Mouse (Mus musculus) cortical plate, adult 2 months (tissue): ENCODE results near the gene Fmo3. TPM values are rescaled to one million over a fixed set of nuclear protein-coding genes. Genes with fewer than 3 reads are reported as not detected.

Experiments
- H3K27ac ChIP-seq: fragments of 200-500 bp; 2 replicates; pipeline ENCODE4 v1.5.1; 2012; ENCODE audit warnings: low read length, control low read depth, inconsistent platforms; ENCODE audit not compliant: insufficient read depth
- H3K4me1 ChIP-seq: fragments of 200-500 bp; 2 replicates; pipeline ENCODE4 v1.6.1; 2011; ENCODE audit warnings: low read length; ENCODE audit not compliant: control insufficient read depth, insufficient read depth
- H3K4me3 ChIP-seq: fragments of 200-500 bp; 2 replicates; pipeline ENCODE4 v1.5.1; 2011; ENCODE audit warnings: mild to moderate bottlenecking, low read length, control low read depth; ENCODE audit not compliant: insufficient read depth
- CTCF ChIP-seq: fragments of 200-500 bp; IDR thresholded peaks from 2 replicates; pipeline ENCODE4 v1.5.1; 2011; ENCODE audit warnings: mild to moderate bottlenecking, control low read depth, low read length; ENCODE audit not compliant: insufficient read depth; ENCODE audit errors: extremely low read depth
- POLR2A ChIP-seq: fragments of 200-500 bp; IDR thresholded peaks from 2 replicates; pipeline ENCODE4 v1.6.1; 2011; ENCODE audit warnings: mild to moderate bottlenecking, low read length, control low read depth; ENCODE audit not compliant: insufficient read depth; ENCODE audit errors: extremely low read depth
- polyA plus RNA-seq: library from polyadenylated mRNA; depleted of rRNA; stranded (reverse); fragments of >200 nt; gene quantifications from 2 replicates; pipeline ENCODE4 v1.2.3, GENCODE M21; 2012; rRNA removed

Gene Fmo3
- polyA plus RNA-seq, 1 experiment = not detected

- H3K4me3 ChIP-seq = no peak overlapping the region
- TF ChIP-seq POLR2A = no peak
- no peak for TF ChIP-seq CTCF
- H3K4me1 ChIP-seq = peaks cover 3% of the 10 kb centered on the region
- no peak overlapping the region for H3K27ac ChIP-seq
Observed at GRCm38 (mm10) chr1:162932386-162932785, 51.9 kb downstream of the Fmo3 start.

DNA sequence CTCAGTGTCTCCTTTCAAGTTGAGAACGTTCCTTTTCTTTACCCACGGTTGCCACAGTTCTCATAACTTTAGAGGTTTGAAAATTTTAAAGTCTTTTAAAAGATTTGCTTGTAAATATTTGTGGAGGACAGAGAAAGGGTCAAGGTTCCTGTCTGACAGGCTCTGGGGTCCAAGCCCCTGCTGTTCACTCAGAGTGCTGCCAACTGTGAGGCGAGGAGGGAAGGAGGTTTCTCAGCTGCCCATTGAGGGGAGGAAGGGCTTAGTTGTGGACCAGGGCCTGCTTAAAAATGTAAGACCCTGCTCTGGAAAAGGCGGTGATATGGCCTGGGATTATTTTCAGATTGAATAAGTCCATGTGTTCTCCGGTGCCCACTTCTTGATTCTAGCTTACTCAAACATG is 52.4 kb downstream of the Fmo3 start:
- peaks cover 3% of the 10 kb centered on the region for H3K4me1 ChIP-seq
- no peak overlapping the region for H3K27ac ChIP-seq
- TF ChIP-seq POLR2A (no peak), CTCF (no peak)
- H3K4me3 ChIP-seq = no peak overlapping the region

DNA sequence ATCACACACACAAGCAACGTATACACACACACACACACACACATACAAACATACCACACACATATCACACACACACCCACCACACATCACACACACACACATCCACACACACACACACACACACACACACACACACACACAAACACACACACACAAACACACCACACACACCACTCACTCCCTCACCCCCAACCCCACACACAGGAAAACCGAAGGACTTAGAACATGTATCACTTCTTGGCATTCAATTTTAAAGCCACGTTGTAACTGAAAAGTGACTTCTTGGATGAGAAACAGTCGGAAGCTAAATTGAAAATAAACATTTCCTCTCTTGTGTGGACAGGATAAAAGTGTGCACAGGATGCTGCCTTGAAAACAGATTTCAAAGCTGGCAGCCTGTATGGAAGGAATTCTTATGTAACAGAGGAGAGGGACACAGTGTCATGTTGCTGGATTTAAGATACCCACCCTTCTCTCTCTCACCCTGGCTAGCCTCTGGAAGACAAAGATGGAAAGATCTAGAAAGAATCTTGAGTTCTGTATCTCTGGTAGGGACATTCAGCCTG is 52.9 kb downstream of the Fmo3 start:
- Histone ChIP-seq H3K4me1 (peaks cover 3% of the 10 kb centered on the region), H3K4me3 (no peak overlapping the region), H3K27ac (no peak overlapping the region; the same call in 1 of the 2 replicates)
- TF ChIP-seq POLR2A (no peak), CTCF (no peak)

- Histone ChIP-seq H3K4me1 (peaks cover 3% of the 10 kb centered on the region), H3K4me3 (no peak overlapping the region), H3K27ac (no peak overlapping the region)
- TF ChIP-seq POLR2A (no peak), CTCF (no peak)
Observed at GRCm38 (mm10) chr1:162930631-162931030, 53.7 kb downstream of the Fmo3 start.

- Histone ChIP-seq H3K27ac (no peak overlapping the region), H3K4me3 (no peak overlapping the region), H3K4me1 (peaks cover 3% of the 10 kb centered on the region)
- TF ChIP-seq CTCF (no peak), POLR2A (no peak)
Observed at GRCm38 (mm10) chr1:162929146-162929545, 55.2 kb downstream of the Fmo3 start.

DNA sequence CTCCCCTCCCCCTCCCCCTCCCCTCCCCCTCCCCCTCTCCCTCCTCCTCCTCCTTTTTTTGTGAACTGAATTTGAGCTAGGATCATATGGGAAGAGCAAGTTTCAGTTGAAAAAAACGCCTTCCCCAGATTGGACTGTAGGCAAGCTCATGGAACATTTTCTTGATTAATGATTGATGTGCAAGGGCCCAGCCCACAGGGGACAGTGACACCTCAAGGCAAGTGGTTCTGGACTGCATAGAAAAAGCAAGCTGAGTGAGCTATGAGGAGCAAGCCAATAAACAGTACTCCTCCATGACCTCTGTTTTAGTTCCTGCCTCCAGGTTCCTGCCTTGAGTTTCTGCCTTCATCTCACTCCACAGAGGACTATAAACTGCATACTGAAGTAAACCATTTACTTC is 59.2 kb downstream of the Fmo3 start:
- no peak overlapping the region for H3K27ac ChIP-seq
- TF ChIP-seq CTCF (no peak), POLR2A (no peak)
- H3K4me3 ChIP-seq = no peak overlapping the region
- no peaks in the 10 kb centered on the region for H3K4me1 ChIP-seq

GRCm38 (mm10) chr1:162916661-162917060 is 67.7 kb downstream of the Fmo3 start:
- TF ChIP-seq CTCF (no peak), POLR2A (no peak)
- Histone ChIP-seq H3K4me3 (no peak overlapping the region), H3K4me1 (no peaks in the 10 kb centered on the region), H3K27ac (no peak overlapping the region)

- Histone ChIP-seq H3K4me3 (no peak overlapping the region), H3K4me1 (no peaks in the 10 kb centered on the region), H3K27ac (no peak overlapping the region)
- TF ChIP-seq CTCF (no peak), POLR2A (no peak)
Observed at GRCm38 (mm10) chr1:162914932-162915556, 69.3 kb downstream of the Fmo3 start.

- H3K4me3 ChIP-seq = no peak overlapping the region
- no peak for TF ChIP-seq CTCF
- no peak for TF ChIP-seq POLR2A
- H3K4me1 ChIP-seq = no peaks in the 10 kb centered on the region
- no peak overlapping the region for H3K27ac ChIP-seq
Observed at GRCm38 (mm10) chr1:162912085-162912484, 72.2 kb downstream of the Fmo3 start.

Other genes with a start within 250 kb of the Fmo3 start
- gene Prrc2c, start 244.0 kb downstream of the Fmo3 start, polyA plus RNA-seq = 38.6 and 41.5 TPM in 2 replicates
- gene Fmo4, start 170.6 kb downstream of the Fmo3 start, polyA plus RNA-seq = 0.13 and 0.25 TPM in 2 replicates
- 21.4 and 25.3 TPM in 2 replicates for gene Fmo1, start 117.9 kb downstream of the Fmo3 start, polyA plus RNA-seq
- gene Fmo2, start 85.8 kb downstream of the Fmo3 start, polyA plus RNA-seq = 2.0 and 3.2 TPM in 2 replicates
- gene Fmo6, start 47.0 kb downstream of the Fmo3 start, polyA plus RNA-seq = not detected in 2 replicates
- gene Mroh9, start 101.1 kb upstream of the Fmo3 start, polyA plus RNA-seq = not detected in 2 replicates